Mouse (Mus musculus) 3T3-L1 (cell line): Measurements from ENCODE around the gene Rgp1.

Source experiments
- DNase-seq: peaks from one replicate; pipeline ENCODE4 v3.0.0-alpha.2; 2015; ENCODE audit warnings: low read depth, low spot score

The Rgp1 gene

GRCm38 (mm10) chr4:43561997-43562768 is 16.3 kb upstream of the Rgp1 start, which contains the start of the genes Creb3 and Tln1:
Gene Creb3 (plus strand): TSS chr4:43562332.
Gene Tln1 (minus strand): TSS chr4:43562691.
- DNase-seq: peak; percentile 99

- peak; percentile 56 for DNase-seq
These were observed 15.5 kb upstream of the Rgp1 start for GRCm38 (mm10) chr4:43562769-43563600.

GRCm38 (mm10) chr4:43563601-43563875 is 15.0 kb upstream of the Rgp1 start:
- no peak for DNase-seq

DNA sequence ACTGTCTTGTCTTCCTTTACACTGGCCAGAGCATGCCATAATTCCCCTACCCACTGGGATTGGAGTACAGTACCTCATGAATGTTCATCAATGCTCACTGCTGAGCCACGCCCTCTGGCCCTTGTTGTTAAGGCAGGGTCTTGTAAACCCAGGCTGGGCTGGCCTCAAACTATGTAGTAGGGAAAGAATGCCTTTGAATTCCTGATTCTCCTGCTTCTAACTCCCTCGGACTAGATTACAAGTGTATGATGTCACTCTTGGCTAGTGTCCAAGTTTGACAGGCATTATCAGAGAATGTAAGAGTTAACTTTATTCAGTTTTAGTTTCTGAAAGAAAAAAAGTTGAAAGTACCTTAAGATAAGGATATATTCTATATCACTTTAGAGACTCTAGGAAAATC is 14.3 kb upstream of the Rgp1 start:
- peak; percentile 85 for DNase-seq

- no peak for DNase-seq
These were observed 11.4 kb upstream of the Rgp1 start for GRCm38 (mm10) chr4:43567140-43567539.

- DNase-seq: no peak
These were observed 7.0 kb upstream of the Rgp1 start for GRCm38 (mm10) chr4:43571395-43572045.

- no peak for DNase-seq
These were observed 5.0 kb upstream of the Rgp1 start for GRCm38 (mm10) chr4:43573561-43573960.

- DNase-seq: no peak
These were observed 3.2 kb upstream of the Rgp1 start for GRCm38 (mm10) chr4:43575356-43575755.

DNA sequence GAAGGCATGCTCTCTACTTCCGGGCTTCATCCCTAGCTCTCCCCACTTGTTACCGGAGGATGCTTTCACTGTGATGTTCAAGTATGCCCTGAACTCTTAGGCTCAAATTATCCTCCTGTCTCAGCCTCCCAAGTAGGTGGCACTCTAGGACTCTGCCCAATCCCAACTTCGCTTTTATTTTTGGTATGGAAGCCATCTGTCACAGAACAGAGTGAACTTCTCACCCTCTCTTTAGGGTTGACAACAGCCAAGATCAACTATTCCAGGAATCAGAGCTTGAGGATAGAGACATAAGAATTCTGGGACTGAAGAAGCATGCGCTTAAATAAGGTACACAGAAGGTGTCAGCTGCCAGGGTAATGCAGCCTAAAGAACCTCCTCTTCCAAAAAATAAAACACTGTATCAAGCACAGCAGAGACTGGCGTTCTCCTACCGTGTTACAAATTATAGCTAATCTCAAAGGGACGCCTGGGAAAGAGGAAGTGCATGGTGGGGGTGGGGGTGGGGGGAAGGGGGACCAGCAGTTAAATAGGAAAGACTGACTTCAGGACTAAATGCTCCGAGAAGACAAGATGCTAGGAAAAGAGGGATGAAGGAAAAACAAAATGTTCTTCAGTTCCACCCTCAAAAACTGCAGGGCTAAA is 1.2 kb upstream of the Rgp1 start:
- DNase-seq: no peak

DNA sequence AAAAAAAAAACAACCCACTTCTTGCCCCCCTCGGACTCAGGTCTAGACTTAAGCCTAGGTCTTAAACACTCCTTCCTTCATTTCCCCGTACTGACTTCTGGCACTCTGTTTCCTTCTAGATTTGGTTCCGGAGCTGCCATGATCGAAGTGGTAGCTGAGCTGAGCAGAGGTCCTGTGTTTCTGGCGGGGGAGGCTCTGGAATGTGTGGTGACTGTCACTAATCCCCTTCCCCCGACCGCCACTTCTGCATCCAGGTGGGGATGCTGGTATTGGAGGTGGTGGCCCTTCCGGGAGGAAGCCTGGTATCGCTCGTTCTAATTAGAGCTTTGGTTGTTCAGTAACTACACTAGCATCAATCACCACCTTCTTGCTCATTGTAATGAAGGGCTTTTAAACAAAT is 741 bp downstream of the Rgp1 start:
- DNase-seq: no peak

DNA sequence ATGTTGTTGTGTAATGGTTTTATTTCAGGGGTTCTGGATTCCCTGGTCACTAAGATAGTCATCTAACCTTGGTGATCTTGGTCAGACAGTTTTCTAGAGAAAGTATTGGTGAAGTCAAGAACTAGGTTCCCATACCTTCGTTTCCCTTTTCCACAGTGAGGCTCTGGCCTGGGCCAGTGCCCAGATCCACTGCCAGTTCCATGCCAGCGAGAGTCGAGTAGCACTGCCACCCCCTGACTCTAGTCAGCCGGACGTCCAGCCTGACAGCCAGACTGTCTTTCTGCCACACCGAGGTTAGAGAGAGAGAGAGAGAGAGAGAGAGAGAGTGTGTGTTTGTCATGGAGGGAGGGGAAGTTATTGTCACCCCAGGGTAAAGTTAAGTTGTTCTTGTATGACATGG is 1.2 kb downstream of the Rgp1 start:
- no peak for DNase-seq

- DNase-seq: no peak
These were observed 2.2 kb downstream of the Rgp1 start for GRCm38 (mm10) chr4:43580721-43581120.

DNA sequence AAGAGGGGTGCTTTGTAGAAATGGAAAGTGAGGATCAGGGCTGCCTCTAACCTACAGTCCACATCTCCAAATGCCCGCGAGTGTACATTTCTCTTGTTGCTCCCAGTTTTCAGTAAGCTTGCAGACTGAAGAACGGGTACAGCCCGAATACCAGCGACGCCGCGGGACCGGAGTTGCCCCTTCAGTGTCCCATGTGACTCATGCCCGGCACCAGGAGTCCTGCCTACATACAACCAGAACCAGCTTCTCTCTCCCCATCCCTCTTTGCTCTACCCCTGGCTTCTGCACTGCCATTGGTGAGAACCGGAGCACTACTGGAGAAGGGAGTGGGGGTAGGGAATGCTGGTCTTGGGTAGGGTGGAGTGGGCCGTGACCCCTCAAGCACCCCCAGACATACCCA is 2.9 kb downstream of the Rgp1 start:
- DNase-seq: no peak

DNA sequence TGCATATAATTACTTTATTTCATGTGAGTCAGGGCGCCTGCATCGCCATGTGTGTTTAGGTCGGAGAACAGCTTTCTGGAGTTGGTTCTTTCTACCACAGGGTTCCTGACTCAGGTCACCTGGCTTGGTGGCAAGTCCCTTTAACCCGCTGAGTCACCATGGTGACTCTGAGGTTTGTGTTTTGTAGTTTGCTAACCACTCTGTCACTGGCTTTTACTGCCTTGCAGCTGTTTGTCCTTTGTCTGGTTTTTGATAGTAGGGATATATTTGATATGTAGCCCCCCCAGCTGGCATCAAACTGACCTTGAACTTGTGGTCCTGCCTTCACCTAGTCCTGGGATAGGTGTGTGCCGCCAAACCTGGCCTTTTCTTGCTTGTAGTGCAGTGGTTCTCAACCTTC is 3.7 kb downstream of the Rgp1 start:
- DNase-seq: no peak

- DNase-seq: no peak
These were observed 4.9 kb downstream of the Rgp1 start for GRCm38 (mm10) chr4:43583421-43583820.

DNA sequence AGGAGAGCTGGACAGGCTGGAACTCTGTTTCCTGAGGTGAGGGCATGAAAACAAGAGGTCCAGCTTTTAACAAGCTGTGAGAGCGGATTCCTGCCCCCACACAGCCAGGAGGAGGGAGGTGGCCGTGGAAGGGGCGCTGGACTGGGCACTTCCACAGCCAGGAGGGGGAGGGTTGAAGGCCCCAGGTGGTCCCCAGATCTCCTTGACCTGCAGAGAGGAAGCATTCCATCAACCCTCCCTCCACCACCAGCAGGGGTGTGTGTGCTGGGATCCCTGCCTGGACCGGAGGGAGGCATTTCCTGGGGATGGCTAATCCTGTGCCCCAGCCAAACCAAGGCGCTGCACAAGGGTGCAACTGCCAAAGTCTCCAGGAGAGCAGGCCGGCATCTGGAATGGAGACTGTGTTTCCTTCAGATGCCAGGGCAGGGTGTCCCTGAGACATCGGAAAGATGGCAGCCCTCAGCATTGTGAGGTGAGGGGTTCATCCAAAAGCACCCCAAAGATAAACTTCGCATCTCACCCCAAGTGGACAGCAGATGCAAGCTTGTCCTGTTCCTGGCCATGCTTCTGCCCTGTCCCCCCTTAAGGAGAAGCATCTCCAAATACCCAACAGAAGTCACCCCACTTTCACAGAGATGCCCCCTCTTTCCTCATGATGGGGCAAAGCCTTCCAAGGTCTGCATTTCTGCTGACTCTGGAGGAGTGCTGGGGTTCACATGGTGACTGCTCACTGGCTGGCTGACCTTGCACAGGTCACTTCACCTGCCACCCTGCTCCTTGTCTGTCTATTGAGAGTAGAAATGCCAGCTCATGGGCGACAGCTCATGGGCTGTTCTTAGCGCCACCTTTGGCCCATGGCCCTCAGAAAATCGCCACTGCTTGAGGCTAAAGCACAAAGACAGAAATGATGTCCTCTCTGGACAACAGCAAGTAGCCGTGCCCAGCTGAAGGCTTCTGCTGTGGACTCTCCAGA is 6.2 kb downstream of the Rgp1 start, which contains the start of gene Msmp:
TSS of gene Msmp (minus strand) at position 51 of the 973 bp plus-strand sequence.
- no peak for DNase-seq

GRCm38 (mm10) chr4:43585682-43586081 is 7.2 kb downstream of the Rgp1 start:
- no peak for DNase-seq

- DNase-seq: no peak
These were observed 7.9 kb downstream of the Rgp1 start for GRCm38 (mm10) chr4:43586411-43586810.

DNA sequence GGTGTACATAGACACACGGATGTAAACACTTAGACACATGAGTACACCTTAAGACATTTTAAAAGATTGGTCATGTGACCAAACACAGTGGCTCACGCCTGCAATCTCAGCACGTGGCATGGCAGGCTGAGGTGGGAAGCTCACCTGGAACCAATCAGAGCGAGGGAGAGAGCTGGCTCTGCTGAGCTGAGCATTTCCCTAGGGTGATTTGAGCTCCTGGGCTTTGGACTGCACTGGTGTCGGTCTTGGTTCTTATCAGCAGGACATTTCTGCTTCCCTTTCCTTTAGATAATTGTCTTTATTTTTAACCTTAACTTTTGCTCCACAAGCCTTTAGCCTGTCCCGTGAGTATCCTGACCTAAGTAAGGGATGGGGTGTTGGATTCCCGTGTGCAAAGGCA is 9.2 kb downstream of the Rgp1 start:
- DNase-seq: no peak

DNA sequence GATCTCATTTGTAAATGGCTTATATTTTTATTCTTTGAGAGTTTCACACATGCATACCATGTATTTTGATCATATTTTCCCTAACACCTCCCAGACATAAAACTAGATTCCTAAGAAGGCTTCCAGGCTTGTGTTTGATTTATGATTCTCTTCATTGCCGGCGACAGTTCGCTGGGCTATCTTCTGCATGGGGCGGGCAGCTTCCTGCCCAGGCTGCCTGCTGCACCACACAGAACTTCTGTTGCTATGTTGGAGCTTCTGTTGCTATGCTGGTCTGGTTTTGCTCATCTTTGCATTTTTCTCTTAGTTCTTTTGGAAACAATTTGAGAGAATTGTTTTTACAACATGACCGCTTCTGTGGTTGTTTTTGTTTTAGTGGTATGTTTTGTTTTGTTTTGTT is 13.0 kb downstream of the Rgp1 start:
- DNase-seq: no peak

DNA sequence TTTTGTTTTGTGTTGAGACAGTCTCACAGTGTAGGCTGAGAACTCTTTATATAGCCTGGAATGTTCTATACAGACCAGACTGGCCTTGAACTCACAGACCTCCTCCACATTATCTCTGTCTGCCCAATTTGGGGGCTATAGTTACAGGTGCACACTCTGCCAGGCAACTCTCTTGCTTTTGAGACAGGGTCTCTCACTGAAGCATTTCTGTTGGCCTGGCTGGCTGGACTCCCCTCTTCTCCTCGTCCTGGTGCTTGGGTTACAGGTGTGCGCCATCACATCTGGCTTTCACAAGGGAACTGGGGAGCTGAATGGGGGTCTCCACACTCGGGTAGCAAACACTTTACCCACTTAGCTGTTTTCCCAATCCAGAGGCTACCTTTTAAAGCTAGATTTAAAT is 13.4 kb downstream of the Rgp1 start:
- no peak for DNase-seq
